Mouse (Mus musculus) brain, embryonic 14.5 days (tissue): ENCODE results near the gene Foxk1.

Experiments
- CTCF ChIP-seq: fragments of 200-500 bp; IDR thresholded peaks from 2 replicates; pipeline ENCODE4 v1.5.1; 2012; ENCODE audit warnings: inconsistent platforms, mild to moderate bottlenecking, moderate library complexity, borderline replicate concordance; ENCODE audit not compliant: insufficient read depth, insufficient read length; ENCODE audit errors: extremely low read depth
- POLR2A ChIP-seq: fragments of 200-500 bp; IDR thresholded peaks from 2 replicates; pipeline ENCODE4 v1.6.1; 2012; ENCODE audit warnings: mild to moderate bottlenecking, inconsistent platforms, borderline replicate concordance; ENCODE audit not compliant: poor library complexity, insufficient read depth, insufficient read length, severe bottlenecking; ENCODE audit errors: extremely low read depth

GRCm38 (mm10) chr5:142375641-142376040 is 25.7 kb upstream of the Foxk1 start:
- TF ChIP-seq CTCF (no peak), POLR2A (no peak)
